Mouse (Mus musculus) T-helper 17 cell (primary cell): ENCODE data around the gene Ntpcr.

ENCODE experiments used
- in situ Hi-C, 2 experiments: fragments of 300-600 bp; cut with MboI, MseI; formaldehyde crosslinking; loops; 1 replicate in 1 of 2; 2 replicates in 1 of 2; pipeline ENCODE4 v1.15.1; 2025; ENCODE audit warnings: high pct_unique_total_duplicates in 2 of 2

Gene Ntpcr

GRCm38 (mm10) chr8:125729746-125730145, at the start of gene Ntpcr:
Gene Ntpcr, plus strand, starts transcription at chr8:125729963.
- in situ Hi-C loops, result no loop called here

GRCm38 (mm10) chr8:125680851-125681408, 48.8 kb upstream of the Ntpcr start:
- in situ Hi-C loops, result no loop called here

GRCm38 (mm10) chr8:125685216-125685760, 44.5 kb upstream of the Ntpcr start:
- in situ Hi-C loops, result no loop called here

GRCm38 (mm10) chr8:125686221-125686865, 43.4 kb upstream of the Ntpcr start:
- in situ Hi-C loops, result no loop called here

GRCm38 (mm10) chr8:125690166-125690915, 39.4 kb upstream of the Ntpcr start:
- in situ Hi-C loops, result no loop called here

GRCm38 (mm10) chr8:125690961-125691360, 38.8 kb upstream of the Ntpcr start:
- in situ Hi-C loops, result no loop called here

GRCm38 (mm10) chr8:125692447-125692846, 37.3 kb upstream of the Ntpcr start:
- in situ Hi-C loops, result no loop called here

GRCm38 (mm10) chr8:125693197-125693596, 36.6 kb upstream of the Ntpcr start:
- in situ Hi-C loops, result no loop called here

- in situ Hi-C loops, result no loop called here
These were observed 33.8 kb upstream of the Ntpcr start for GRCm38 (mm10) chr8:125695951-125696350.

- in situ Hi-C loops, result no loop called here
These were observed 30.3 kb upstream of the Ntpcr start for GRCm38 (mm10) chr8:125699391-125700025.

GRCm38 (mm10) chr8:125700407-125700806, 29.4 kb upstream of the Ntpcr start:
- in situ Hi-C loops, result no loop called here

GRCm38 (mm10) chr8:125702868-125703473, 26.8 kb upstream of the Ntpcr start:
- in situ Hi-C loops, result no loop called here

GRCm38 (mm10) chr8:125704434-125704833, 25.3 kb upstream of the Ntpcr start:
- in situ Hi-C loops, result no loop called here

- in situ Hi-C loops, result no loop called here
These were observed 23.9 kb upstream of the Ntpcr start for GRCm38 (mm10) chr8:125705816-125706215.

GRCm38 (mm10) chr8:125709171-125709570, 20.6 kb upstream of the Ntpcr start:
- in situ Hi-C loops, result no loop called here

- in situ Hi-C loops, result no loop called here
These were observed 18.2 kb upstream of the Ntpcr start for GRCm38 (mm10) chr8:125711514-125711913.

GRCm38 (mm10) chr8:125716211-125716610, 13.6 kb upstream of the Ntpcr start:
- in situ Hi-C loops, result no loop called here

GRCm38 (mm10) chr8:125716613-125717012, 13.2 kb upstream of the Ntpcr start:
- in situ Hi-C loops, result no loop called here

- in situ Hi-C loops, result no loop called here
These were observed 10.8 kb upstream of the Ntpcr start for GRCm38 (mm10) chr8:125718914-125719313.

- in situ Hi-C loops, result no loop called here
These were observed 7.1 kb upstream of the Ntpcr start for GRCm38 (mm10) chr8:125722675-125723074.

GRCm38 (mm10) chr8:125723437-125723836, 6.3 kb upstream of the Ntpcr start:
- in situ Hi-C loops, result no loop called here
